Mouse (Mus musculus) ovary, postnatal 36 days (tissue): ENCODE data around the gene Sel1l3.

Source experiments
- DNase-seq: peaks from one replicate; pipeline ENCODE4 v3.0.0; 2022; ENCODE audit warnings: low spot score, mixed read lengths

The Sel1l3 gene

DNA sequence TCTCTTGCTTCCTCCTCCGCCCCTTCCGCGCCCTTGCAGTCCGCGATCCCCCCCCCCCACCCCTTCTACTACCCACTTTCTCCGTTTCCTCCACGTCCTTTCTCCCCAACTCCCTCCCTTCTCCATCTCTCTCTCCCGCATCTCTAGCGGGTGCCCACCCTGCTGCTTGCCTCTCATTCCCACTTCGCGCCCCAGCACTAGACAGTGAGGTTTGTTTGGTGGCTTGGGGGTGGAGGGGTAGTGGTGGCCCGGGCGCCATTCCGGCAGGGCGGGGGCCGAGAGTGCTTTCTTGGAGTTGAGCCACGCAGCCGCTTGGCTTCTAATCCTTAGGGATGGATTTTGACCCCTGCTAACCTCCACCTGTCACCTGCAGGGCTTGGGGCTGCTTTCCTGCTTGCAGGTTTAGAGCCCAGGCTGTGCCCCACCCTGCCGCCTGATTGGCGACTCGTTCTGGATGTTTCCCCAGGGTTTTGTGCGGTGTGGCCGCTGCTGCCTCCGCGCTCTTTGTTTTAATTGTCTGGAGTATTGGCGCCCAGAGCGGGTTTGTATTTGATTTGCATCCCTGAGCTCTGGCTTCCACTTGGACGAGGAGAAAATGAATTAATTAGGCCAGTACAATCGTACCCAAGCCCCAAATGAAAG is at the start of gene Sel1l3:
Sel1l3 (minus strand) TSS at position 217 of the 642 bp plus-strand sequence.
- peak; percentile 49 for DNase-seq

DNA sequence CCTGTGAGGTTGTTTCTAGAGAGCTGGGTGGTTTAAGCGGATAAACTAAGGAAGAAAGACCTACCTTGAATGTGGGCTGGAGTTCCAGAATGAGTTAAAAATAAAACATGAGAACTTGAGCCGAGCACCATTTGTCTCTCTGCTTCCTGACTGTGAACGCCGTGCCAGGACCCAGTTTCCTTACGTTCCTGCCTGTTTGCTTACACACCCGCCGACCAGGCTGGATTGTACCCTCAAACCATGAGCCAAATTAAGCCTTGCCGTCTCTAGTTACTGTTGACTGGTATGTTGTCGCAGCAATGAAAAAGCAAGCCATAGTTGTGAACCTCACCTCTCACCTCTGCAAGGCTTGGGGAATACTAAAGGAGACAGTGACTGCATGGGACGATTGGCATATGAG is 48.3 kb upstream of the Sel1l3 start:
- DNase-seq: no peak

DNA sequence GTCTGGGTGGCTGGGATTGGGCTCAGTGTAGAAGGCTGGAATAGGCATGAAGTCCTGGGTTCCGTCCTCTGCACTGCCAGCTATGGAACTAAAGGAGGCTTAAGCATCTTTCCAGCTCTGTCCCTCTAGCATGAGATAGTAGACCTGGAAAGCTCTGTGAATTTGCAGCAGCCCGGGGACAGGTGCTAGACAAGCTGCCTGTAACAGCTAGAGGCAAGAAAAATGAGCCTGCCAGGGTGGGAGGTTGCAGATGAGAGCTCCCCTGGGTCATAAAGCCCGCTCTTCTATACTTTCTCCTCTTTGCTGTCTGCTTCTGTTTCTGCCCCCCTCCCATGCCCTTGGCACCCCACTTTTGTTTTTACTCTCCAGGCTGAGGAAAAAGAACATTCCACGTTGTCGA is 46.2 kb upstream of the Sel1l3 start:
- no peak for DNase-seq

DNA sequence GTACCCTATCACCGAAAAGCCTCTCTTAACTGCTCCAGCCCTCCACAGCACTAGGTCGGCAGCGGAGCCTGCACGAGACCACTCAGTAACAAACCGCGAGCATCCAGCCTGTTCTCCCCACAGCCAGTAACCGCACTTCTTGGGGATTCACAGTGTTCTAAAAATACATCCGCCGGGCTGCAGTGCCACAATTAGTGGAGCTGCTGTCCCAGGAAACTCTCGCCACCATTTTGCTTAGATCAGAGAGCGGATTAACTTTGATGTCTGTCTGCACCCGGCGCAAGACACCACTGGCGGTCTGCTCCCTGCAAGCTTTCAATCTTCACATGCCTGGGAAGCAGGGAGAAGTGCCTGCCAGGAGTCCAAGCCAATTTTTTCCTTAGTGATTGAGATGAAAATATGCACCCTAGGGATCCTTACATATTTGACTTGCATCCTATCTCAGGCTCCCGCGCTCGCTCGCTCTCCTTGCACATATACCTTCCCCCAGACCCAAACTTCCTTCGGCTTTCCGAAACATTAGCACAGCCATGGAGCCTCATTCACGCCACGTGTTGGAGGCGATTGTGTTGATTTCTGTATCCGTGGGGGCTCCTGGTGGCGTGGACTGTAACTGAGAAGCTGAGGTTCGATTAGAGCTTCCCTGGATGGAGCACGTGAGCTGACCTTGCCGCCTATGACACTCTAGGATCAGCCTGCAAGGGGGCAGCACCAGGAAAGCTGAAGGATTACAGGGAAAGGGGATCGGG is 44.5 kb upstream of the Sel1l3 start:
- no peak for DNase-seq

DNA sequence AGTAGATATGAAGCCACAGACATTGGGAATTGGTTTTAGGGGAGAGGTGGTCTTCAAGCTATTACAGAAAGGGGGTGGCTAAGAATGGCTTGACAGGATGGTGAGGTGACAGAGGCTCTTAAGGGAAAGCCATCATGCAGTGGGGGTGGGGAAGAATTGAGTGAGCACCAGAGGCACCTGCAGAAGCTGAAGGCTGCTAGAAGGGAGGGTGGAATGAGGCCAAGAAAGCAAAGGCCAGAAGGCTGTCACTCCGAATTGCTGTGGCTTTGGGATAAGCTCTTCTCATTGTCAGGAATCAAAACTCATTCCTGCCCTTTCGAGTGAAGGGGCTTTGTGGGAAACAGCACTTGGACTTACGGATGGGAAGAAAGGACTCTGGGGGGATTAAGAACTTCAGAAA is 41.1 kb upstream of the Sel1l3 start:
- no peak for DNase-seq

DNA sequence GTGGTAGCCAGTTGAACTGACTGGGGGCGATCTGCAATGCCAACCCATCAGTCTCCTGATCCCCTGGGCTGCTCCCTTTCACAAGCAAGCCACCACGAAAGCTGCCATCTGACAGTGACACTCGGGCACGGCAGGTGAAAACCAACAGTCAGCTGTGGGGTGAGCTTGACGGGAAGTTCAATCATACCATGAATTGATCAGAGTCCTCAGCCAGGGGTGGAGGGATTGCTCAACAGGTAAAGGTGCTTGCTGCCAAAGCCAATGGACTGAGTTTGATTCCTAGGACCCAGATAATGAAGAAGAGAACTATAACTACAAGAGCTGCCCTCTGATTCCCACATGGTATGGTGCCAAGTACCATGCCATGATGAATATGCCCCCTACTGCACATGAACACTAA is 40.4 kb upstream of the Sel1l3 start:
- no peak for DNase-seq

DNA sequence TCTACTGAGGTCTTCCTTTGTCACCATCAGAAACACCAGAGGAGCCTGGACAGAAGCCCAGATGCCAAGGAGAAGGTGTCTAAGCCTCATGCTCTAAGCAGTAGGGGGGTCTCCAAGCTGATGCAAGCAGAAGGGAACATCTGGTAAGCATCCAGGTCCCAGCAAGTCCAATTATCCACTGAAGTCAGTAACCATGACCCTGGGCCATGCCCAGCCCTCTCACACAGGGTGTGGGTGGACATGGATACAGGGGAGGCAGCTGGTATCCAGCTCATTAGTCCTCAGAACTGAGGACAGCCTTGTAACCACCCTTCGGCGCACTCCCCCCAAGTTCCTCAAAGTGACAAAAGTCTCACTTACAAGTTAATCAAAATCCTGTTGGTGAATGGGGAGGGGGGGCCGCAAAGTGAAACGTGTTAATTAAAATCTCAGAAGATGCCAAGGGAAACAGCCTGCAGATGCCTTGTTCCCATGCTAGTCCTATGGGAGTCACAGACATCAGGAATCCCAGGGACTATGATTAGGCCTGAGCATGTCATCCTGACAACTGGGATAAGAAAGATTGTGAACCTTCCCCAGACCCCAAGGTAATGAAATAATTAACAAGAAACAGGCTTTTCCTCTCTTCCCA is 35.8 kb upstream of the Sel1l3 start:
- DNase-seq: no peak

DNA sequence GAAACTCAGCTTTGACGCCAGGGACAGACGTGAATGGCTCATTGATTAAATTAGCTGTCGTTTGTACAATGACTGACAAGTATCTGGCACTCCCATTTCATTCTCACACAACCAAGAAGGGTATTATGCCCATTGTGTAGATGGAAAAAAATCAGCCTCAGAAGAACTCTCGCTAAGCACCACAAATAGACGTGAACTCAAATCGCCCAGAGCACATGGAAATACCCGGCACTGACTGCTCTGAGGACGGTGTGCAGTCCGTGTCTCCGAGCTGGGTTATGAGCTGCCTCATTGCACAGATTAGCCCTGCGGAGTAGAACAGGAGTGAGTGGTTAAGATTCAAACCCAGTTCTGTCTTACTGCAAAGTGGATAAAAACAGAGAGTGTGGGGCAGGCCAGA is 34.8 kb upstream of the Sel1l3 start:
- DNase-seq: no peak

DNA sequence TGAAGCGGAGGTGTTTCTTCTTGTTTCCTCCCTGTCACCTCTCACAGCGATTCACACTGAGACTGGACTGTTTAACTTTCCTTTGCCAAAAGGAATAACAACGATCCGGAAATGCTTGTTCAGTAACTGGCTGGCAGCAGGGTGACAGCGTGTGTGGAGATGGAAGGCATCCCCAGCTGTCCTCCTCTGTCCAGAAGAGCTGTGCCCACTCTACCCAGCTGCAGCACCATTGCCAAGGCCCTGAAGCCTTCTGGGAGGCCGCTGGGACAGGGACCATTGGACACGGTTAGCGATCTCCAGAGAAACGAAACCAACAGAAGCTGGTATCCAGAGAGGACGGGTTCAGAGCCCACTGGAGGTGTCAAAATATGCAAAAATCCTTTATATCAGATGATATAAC is 30.2 kb upstream of the Sel1l3 start:
- no peak for DNase-seq

DNA sequence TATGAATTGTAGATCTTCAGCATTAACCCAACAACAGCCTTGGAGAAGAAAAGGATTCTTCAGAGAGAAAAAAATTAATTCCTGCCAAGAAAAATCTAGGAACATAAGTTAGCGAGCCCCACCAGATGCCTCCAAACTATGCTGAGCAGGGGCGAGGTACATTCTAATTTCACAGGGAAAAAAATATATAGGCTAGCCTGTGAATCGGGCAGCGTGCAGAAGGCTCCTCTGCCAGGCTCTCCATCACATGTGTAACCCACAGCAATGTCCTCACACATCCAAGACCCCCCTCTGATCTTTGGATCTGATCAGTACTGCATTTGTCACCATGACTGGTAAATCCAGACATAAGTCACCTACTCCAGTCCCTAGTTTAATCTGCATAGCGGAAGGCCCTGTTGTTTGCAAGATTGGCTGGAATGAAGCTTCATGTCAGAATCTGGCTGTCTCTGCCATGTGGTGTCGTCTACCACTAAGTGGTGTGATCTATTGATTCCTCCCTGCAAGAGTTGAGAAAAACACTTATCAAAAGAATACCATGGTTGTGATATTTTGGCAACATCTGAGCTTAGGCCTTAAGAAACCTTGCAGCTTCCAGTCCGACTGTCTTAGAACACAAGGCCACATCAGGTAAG is 29.3 kb upstream of the Sel1l3 start:
- no peak for DNase-seq

DNA sequence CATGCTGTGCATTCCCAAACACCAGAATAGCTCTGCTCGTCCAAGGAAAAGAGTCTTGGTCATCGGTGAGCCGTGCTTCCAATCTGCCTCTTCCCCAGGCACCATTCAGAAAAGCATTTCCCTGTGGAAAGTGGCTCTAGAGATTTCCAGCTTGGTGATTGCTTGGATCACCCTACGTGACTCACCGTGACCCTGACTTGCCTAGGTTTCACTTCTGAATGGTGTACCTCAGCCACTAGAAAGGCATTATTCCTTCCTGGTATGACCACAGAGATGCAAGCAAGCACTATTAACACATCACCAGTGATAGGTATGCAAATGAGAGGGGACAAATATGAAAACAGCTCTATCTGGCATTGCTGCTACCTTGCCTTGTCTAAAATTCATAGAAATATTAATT is 28.2 kb upstream of the Sel1l3 start:
- DNase-seq: no peak

DNA sequence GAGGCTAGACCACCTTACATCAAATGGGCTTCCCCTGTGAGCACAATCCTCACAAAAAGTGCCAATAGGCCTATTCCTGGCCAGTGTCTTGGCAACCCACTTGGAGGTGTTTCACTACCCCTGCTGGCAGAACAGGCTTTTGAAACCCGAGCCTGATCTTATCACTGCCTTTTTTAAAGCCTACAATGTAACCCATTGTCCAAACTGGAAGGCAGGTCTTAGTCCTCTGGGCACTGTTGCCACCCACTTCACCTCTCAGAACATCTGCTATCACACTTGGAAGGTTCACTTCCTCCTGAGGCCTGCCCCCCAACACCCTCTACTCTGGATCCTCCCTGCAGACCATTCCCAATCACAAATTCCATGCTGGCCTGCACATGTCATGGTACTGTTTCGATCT is 27.4 kb upstream of the Sel1l3 start:
- no peak for DNase-seq

DNA sequence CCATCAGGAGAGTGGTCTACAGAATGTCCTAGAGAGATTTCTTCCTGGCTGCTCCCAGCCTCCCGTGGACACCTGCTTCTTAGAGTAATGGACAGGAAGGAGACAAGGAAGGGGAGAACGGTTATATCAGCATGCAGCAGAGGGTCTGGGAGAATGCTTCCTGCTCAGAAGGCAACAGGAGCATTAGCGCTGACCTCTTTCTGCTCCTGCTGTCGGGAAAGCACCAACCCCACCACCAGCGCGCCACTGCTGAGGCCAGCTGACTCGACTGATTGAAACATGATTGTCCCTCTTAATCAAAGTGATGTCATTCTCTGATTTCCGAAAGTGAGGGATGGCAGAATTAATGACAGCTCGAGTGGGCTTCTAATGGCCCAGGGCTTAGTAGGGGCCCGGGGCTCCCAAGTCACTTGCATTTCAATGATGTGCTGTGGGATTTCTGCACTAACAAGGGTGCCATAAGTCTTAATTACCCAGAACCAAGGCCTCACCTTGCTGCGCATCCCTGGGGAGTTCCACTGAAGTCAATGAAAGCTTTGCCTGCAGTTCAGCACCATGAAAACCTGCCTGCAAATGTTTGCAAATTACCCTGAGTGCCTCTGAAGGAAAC is 26.2 kb upstream of the Sel1l3 start:
- DNase-seq: no peak

DNA sequence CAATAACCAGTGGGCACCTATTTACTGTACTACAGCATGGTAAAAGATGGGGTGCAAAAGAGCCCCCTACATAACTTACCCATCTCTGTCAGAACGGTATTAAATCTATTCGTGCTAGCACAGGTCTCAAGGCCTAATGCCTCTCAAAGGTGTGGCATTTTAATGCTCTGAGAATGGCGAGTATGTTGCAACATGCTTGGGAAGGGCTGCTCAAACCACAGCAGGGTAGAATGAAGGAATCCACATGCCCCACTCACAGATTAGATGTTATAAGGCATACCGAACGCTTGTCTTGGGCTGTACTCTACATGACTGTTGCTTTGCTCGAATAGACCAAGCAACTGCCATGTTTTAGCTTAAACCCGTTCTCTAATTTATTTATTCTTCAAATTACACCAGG is 25.5 kb upstream of the Sel1l3 start:
- no peak for DNase-seq

DNA sequence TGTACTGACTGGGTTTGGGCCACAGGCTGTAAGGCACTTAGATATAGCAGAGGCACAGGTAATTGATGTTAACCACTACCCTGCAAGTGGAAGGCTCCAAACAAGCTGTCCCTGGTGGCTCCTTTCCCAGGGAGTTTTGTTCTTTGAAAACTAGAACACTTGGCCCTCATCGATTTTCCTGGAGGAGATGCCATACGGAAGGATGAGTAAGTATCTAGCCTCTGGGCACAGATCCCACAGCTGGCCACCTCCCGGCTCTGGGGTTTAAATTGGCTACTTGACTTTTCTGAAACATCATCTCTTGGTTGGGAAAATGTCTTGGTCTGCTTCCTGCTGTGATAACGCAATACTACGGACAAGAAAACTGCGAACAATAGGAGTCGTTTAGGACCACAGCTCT is 25.0 kb upstream of the Sel1l3 start:
- DNase-seq: no peak

DNA sequence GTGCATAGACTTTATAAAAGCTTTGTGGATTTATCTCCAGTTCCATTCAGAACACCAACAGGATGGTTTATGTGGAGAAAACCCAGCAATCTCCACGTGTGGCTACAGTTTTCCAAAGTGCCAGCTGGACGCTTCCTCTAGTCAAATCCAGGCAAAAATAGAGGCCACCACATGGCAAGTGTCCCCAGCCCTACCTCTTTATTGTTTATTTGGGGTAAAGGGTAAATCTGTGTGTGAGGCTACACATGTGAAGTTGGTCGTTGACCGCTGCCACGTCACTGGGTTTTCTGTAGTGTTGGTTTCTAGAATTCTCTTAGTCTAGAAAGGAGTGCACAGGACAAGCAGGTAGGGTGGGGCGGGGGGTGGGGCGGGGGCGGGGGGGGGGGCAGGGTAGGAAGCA is 23.0 kb upstream of the Sel1l3 start:
- no peak for DNase-seq

DNA sequence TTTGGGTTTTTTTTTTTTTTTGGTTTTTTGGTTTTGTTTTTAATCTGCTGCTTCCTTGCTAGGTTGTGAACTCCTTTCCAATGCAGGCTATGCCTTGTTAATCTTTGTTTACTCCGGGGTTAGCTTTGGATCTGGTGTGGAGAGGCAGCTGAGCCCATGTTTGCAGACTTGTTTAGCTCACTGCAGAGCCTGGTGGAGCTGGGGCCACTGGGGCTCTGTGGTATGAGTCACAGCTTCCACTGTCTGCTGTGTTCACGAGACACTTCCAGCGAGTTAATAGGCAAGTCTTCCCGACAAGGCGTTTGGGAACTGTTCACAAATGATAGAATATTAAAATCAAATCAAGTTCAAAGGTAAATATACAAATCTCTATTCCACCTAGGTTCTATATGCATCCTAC is 22.4 kb upstream of the Sel1l3 start:
- DNase-seq: no peak

DNA sequence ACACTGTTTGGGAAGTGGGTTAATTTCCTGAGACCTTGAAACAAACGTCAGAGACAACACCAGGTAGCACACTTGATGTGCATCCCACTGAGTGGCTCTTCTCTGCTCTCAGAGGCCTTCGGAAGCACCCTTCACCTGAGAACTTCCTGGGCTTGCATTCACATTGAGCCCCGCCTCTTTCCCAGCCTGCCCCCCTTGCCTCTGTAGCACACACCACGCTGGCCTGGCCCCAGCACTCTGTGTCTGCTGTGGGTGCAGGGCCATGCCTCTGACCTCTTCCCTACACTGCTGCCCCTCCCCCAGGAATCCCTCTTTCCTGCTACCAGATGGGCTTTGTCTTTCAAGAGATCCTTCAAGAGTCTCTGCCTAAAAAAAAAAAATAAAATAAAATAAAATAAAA is 21.8 kb upstream of the Sel1l3 start:
- DNase-seq: no peak

DNA sequence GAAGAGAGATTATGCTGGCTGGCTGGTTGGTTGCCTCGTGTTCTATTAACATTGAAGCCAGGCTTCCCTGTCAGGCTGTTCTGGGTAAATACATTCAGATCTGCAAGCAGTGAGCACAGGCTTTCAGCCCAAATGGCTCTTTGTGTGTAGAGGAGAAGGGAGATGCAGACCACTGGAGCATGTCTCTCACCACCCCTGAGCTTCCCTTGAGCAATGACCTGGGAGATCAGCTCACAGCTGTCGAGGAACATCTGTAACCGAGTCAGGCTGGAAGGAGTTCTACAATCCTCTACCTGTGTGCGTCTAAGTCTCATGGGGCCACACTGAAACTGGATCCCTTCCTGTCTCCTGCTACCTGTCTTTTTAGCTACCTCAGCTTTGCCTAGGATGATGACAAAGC is 16.8 kb upstream of the Sel1l3 start:
- no peak for DNase-seq

DNA sequence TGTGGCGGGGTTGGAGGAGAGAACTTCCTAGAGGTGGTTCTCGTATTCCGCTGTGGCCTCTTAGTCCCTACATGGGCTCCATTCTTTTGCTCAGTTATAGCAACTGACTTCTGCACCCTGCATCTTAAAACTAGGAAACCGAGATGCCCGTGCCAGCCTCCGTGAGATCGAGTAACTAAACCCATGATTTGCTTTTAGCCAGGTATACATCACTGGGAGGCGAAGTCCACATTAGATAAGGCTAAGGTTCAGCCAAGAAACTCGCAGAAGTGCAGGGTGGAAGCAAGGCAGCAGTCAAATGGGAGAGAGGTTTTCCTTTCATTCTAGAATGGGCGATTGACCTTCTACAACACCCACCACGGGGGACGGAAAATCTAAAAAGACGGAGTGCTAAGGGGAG is 11.7 kb upstream of the Sel1l3 start:
- DNase-seq: no peak

DNA sequence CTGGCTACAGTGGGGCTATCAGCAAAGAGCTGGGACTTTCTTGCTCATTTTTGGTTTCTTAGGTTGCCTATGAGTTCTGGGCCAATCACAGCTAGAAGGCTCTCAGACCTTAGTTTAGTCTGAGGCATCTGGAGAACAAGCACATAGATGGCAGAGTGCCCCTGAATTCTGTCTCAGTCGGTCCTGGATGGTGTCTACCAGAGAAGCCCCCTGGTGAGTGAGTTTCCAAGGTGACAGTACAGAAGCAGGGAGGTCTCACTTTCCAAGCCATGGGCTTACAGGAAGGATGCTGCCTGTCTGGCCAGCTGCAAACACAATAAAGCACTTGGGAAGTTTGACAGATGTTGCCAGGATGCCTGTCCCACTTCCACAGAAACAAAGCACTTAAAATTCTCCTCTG is 1.1 kb upstream of the Sel1l3 start:
- DNase-seq: no peak

DNA sequence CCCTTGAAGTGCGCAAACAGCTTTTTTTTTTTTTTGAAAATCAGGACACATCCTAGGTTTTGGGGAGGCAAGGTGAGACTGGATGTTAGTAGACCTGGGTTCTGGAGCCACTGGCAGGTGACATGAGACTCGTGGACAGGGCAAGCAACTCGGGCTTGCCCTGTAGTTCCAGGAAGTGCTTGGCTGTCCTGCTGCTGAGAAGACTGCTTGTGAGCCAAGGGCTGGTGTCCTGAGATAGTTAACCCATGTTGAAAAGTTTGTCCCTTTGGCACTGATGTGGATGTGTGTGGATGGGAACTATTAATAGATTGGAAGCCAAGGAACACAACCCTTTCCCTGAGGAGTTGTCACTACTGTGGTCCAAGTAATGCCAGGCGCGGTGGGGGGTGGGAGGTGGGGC is 635 bp upstream of the Sel1l3 start:
- DNase-seq: no peak
